Mouse (Mus musculus): ENCODE results near the gene Hoxa7. TPM values are rescaled to one million over a fixed set of nuclear protein-coding genes. Genes with fewer than 3 reads are reported as not detected.

Hoxa7 gene
- polyA plus RNA-seq, 1 experiment = 11.9 TPM

DNA sequence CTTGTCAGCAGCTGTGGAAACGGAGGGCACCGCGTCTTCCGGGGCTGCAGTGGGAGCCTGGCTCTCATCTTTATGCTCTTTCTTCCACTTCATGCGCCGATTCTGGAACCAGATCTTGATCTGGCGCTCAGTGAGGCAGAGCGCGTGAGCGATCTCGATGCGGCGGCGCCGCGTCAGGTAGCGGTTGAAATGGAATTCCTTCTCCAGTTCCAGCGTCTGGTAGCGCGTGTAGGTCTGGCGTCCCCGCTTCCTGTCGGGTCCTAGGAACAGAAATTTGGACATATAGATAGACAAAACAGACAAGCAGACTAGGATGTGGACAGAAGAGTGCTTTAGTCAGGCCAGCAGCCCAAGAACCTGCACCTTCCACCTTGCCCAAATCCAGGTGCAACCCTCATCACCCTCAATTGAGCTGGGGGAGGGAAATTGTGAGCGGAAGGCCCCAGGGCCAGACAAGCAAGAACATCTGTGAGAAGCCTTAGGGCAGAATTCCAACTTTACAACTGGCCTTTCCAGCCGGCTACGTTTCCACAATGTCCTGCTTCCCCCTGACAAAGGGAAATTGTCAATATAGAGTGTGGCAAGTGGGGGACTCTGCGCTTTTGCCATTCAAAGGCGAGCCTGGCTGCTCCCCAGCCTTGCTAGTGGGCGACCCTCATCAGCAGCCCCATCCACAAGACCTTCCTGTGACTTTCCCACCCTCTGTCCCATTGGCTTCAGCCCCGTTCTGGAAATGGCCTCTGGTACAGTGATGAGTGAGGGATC, 5.7 kb downstream of the Hoxa7 start:
- H3ac ChIP-seq (ENCODE audit: control insufficient read depth, insufficient read length) = no peak overlapping the region
- TF ChIP-seq POLR2A (IDR thresholded peaks at IDR 0.05; ENCODE audit: insufficient read length, low read depth) (peak; percentile 7), MYOG (IDR thresholded peaks at IDR 0.05; ENCODE audit: control insufficient read depth in 1 of 3, insufficient read depth in 1 of 3, insufficient read length in 2 of 3, low read depth in 2 of 3) (no peak)
- H3K36me3 ChIP-seq (ENCODE audit: control insufficient read depth, insufficient read depth) = no peaks in the 10 kb centered on the region
- peak overlapping the region; percentile 89 for H3K4me3 ChIP-seq
- peak overlapping the region; percentile 88 for H3K4me2 ChIP-seq (ENCODE audit: low read depth)
- H3K79me2 ChIP-seq (ENCODE audit: control insufficient read depth, insufficient read depth) = peaks cover 22% of the 10 kb centered on the region
- no peaks in the 10 kb centered on the region for H3K27me3 ChIP-seq (ENCODE audit: control insufficient read depth, insufficient read depth, insufficient read length)

DNA sequence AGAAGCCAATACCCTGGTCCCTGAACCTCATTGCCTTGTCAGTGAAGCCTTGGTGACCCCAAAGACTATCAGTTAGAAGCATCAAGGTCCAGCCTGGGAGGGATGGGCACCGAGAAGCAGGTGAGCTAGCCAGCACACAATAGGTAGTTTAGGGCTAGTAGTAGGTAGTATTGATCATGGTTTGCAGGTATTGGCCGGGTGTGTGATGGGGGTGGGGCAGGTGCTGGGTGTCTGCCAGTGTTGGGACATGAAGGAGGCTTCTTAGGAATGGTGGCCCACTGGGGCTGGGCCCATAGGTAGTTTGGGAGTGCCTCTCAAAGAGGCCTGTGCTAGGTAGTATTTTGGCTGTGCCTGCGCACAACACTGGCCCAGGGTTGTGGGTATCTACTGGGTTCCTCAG, 6.6 kb downstream of the Hoxa7 start:
- H3K4me3 ChIP-seq = peak overlapping the region; percentile 89
- H3K36me3 ChIP-seq (ENCODE audit: control insufficient read depth, insufficient read depth) = no peaks in the 10 kb centered on the region
- no peak for TF ChIP-seq MYOD1 (IDR thresholded peaks at IDR 0.05; ENCODE audit: control insufficient read depth in 1 of 3, insufficient read length in 2 of 3, low read depth in 2 of 3)
- TF ChIP-seq POLR2A (IDR thresholded peaks at IDR 0.05; ENCODE audit: insufficient read length, low read depth) = no peak
- no peak for TF ChIP-seq USF1 (IDR thresholded peaks at IDR 0.05; ENCODE audit: low read depth)
- TF ChIP-seq REST (IDR thresholded peaks at IDR 0.05; ENCODE audit: insufficient read depth, insufficient read length) = no peak
- no peak for TF ChIP-seq POLR2AphosphoS2 (IDR thresholded peaks at IDR 0.05; ENCODE audit: insufficient read length, low read depth)
- TF ChIP-seq MAX (IDR thresholded peaks at IDR 0.05; ENCODE audit: low read depth) = no peak
- TF ChIP-seq SRF (IDR thresholded peaks at IDR 0.05; ENCODE audit: control insufficient read depth, insufficient read length, low read depth) = no peak
- H3K79me2 ChIP-seq (ENCODE audit: control insufficient read depth, insufficient read depth) = peaks cover 30% of the 10 kb centered on the region
- H3K4me2 ChIP-seq (ENCODE audit: low read depth) = peak overlapping the region; percentile 88
- H3K27me3 ChIP-seq (ENCODE audit: control insufficient read depth, insufficient read depth, insufficient read length) = no peaks in the 10 kb centered on the region
- no peak overlapping the region for H3ac ChIP-seq (ENCODE audit: control insufficient read depth, insufficient read length)

GRCm38 (mm10) chr6:52214271-52214670, 7.4 kb downstream of the Hoxa7 start:
- peak overlapping the region; percentile 67 for H3K4me3 ChIP-seq
- H3K79me2 ChIP-seq (ENCODE audit: control insufficient read depth, insufficient read depth) = peaks cover 38% of the 10 kb centered on the region
- no peaks in the 10 kb centered on the region for H3K27me3 ChIP-seq (ENCODE audit: control insufficient read depth, insufficient read depth, insufficient read length)
- H3K36me3 ChIP-seq (ENCODE audit: control insufficient read depth, insufficient read depth) = no peaks in the 10 kb centered on the region
- no peak for TF ChIP-seq POLR2AphosphoS2 (IDR thresholded peaks at IDR 0.05; ENCODE audit: insufficient read length, low read depth)
- TF ChIP-seq E2F4 (IDR thresholded peaks at IDR 0.05; ENCODE audit: insufficient read depth) = no peak
- no peak for TF ChIP-seq TCF3 (IDR thresholded peaks at IDR 0.05; ENCODE audit: insufficient read length, low read depth)
- TF ChIP-seq CEBPB (IDR thresholded peaks at IDR 0.05; ENCODE audit: insufficient read depth, poor library complexity, severe bottlenecking) = no peak
- no peak for TF ChIP-seq REST (IDR thresholded peaks at IDR 0.05; ENCODE audit: insufficient read depth, insufficient read length)
- no peak for TF ChIP-seq MYOD1 (IDR thresholded peaks at IDR 0.05; ENCODE audit: control insufficient read depth in 1 of 3, insufficient read length in 2 of 3, low read depth in 2 of 3)
- no peak for TF ChIP-seq POLR2A (IDR thresholded peaks at IDR 0.05; ENCODE audit: insufficient read length, low read depth)
- TF ChIP-seq MYOG (IDR thresholded peaks at IDR 0.05; ENCODE audit: control insufficient read depth in 1 of 3, insufficient read depth in 1 of 3, insufficient read length in 2 of 3, low read depth in 2 of 3) = no peak
- no peak for TF ChIP-seq SRF (IDR thresholded peaks at IDR 0.05; ENCODE audit: control insufficient read depth, insufficient read length, low read depth)
- TF ChIP-seq MAX (IDR thresholded peaks at IDR 0.05; ENCODE audit: low read depth) = no peak
- no peak for TF ChIP-seq USF1 (IDR thresholded peaks at IDR 0.05; ENCODE audit: low read depth)
- TF ChIP-seq TCF12 (IDR thresholded peaks at IDR 0.05; ENCODE audit: insufficient read depth, poor library complexity, severe bottlenecking) = no peak
- H3ac ChIP-seq (ENCODE audit: control insufficient read depth, insufficient read length) = no peak overlapping the region
- peak overlapping the region; percentile 97 for H3K4me2 ChIP-seq (ENCODE audit: low read depth)

GRCm38 (mm10) chr6:52213119-52213986, 8.3 kb downstream of the Hoxa7 start, which contains the start of the genes Hoxa3 and Gm28308:
Hoxa3 (minus strand) TSS chr6:52213336.
Gm28308 (minus strand) TSS chr6:52213339.
- peak within 1 kb of the TSS; percentile 97 for H3K4me2 ChIP-seq (ENCODE audit: low read depth)
- H3K36me3 ChIP-seq (ENCODE audit: control insufficient read depth, insufficient read depth) = no peaks in the 10 kb centered on the region
- H3K79me2 ChIP-seq (ENCODE audit: control insufficient read depth, insufficient read depth) = peaks cover 44% of the 10 kb centered on the region
- no peaks in the 10 kb centered on the region for H3K27me3 ChIP-seq (ENCODE audit: control insufficient read depth, insufficient read depth, insufficient read length)
- H3ac ChIP-seq (ENCODE audit: control insufficient read depth, insufficient read length) = peak within 1 kb of the TSS; percentile 24
- H3K4me3 ChIP-seq = peak within 1 kb of the TSS; percentile 67
- TF ChIP-seq TCF3 (IDR thresholded peaks at IDR 0.05; ENCODE audit: insufficient read length, low read depth) (no peak), E2F4 (IDR thresholded peaks at IDR 0.05; ENCODE audit: insufficient read depth) (no peak), USF1 (IDR thresholded peaks at IDR 0.05; ENCODE audit: low read depth) (peak; percentile 88), MAX (IDR thresholded peaks at IDR 0.05; ENCODE audit: low read depth) (no peak), MYOG (IDR thresholded peaks at IDR 0.05; ENCODE audit: control insufficient read depth in 1 of 3, insufficient read depth in 1 of 3, insufficient read length in 2 of 3, low read depth in 2 of 3) (peak in 1 of 3 experiments; percentile 44), POLR2A (IDR thresholded peaks at IDR 0.05; ENCODE audit: insufficient read length, low read depth) (peak; percentile 88), MYOD1 (IDR thresholded peaks at IDR 0.05; ENCODE audit: control insufficient read depth in 1 of 3, insufficient read length in 2 of 3, low read depth in 2 of 3) (peak in 1 of 3 experiments; percentile 53), POLR2AphosphoS2 (IDR thresholded peaks at IDR 0.05; ENCODE audit: insufficient read length, low read depth) (peak; percentile 89), REST (IDR thresholded peaks at IDR 0.05; ENCODE audit: insufficient read depth, insufficient read length) (peak; percentile 39)

Data from myocyte (in vitro differentiated cells).